Mouse (Mus musculus): ENCODE results near the gene Limk1. TPM values are rescaled to one million over a fixed set of nuclear protein-coding genes. Genes with fewer than 3 reads are reported as not detected.

Limk1 gene
- polyA plus RNA-seq, 1 experiment from 2014 or later: 0.75 TPM

DNA sequence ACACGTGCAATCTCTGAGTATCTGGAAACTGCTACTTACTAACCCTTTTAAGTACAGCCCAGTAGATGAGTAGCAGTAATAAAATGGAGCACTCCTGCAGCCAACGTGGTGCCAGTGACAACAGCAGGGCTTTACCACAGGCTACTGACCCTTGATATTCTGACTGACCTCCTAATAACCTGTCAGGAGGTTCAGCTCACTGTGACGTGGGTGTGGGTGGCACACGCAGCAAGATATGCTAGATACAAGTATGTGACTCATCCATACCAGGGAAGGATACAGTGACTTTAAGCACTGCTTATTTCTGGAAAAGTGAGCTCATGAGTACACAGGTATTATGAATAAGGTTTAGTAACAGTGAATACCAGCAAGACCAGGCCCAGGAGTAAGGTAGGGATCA lies 58.9 kb downstream of the Limk1 start:
- no peak for ATAC-seq (ENCODE audit: low read depth)
- Histone ChIP-seq H3K27ac (no peak overlapping the region), H3K4me3 (replicated peaks) (no peak overlapping the region)

GRCm38 (mm10) chr5:134622069-134622468 lies 66.3 kb downstream of the Limk1 start:
- no peak for ATAC-seq (ENCODE audit: low read depth)
- H3K27me3 ChIP-seq: no peaks in the 10 kb centered on the region
- no peak overlapping the region for H3K4me3 ChIP-seq (replicated peaks)
- DNase-seq: no peak
- no peaks in the 10 kb centered on the region for H3K9me3 ChIP-seq (replicated peaks)
- H3K36me3 ChIP-seq: peaks cover 98% of the 10 kb centered on the region
- no peak overlapping the region for H3K4me2 ChIP-seq
- WGBS (ENCODE audit: insufficient replicate concordance): 94% methylated on average over 2 of the region's 2 CpGs
- no peak overlapping the region for H3K27ac ChIP-seq
- no peak overlapping the region for H3K9ac ChIP-seq
- no peaks in the 10 kb centered on the region for H3K4me1 ChIP-seq (replicated peaks)

More for the DNA sequence above, 58.9 kb downstream of the Limk1 start:
- no peak overlapping the region for H3K9ac ChIP-seq
- H3K4me2 ChIP-seq: no peak overlapping the region
- peaks cover 100% of the 10 kb centered on the region for H3K36me3 ChIP-seq
- DNase-seq: no peak
- 63% methylated on average over 4 of the region's 4 CpGs for WGBS (ENCODE audit: insufficient replicate concordance)
- H3K9me3 ChIP-seq (replicated peaks): no peaks in the 10 kb centered on the region
- peaks cover 24% of the 10 kb centered on the region for H3K4me1 ChIP-seq (replicated peaks)
- no peaks in the 10 kb centered on the region for H3K27me3 ChIP-seq

DNA sequence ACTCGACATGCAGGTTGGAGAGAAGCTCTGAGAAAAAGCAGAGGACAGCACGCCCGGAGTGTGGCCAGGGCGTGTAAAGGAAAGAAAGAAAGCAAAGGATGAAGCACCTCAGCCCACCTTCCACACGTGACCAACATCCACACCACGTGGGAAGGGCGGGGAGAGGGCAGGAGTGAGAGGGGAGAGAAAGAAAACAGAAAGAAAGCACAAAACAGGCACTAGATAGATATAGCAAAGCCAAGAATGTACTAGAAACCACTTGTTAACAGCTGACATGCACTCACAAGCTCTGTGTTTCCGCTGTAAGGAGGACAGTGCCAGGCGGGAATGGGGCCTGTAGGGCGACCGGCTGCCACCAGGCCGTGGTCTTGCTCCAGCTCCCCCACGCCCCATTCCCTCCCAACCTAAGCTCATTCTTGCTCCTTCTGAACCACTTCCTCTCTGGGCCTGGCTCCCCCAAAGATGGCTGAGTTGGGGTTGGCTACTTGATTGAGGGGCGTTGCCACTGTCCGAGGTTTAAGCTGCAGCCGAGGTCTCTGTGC lies 67.2 kb downstream of the Limk1 start:
- H3K9me3 ChIP-seq (replicated peaks): no peaks in the 10 kb centered on the region
- no peak overlapping the region for H3K4me2 ChIP-seq
- DNase-seq: no peak
- H3K4me1 ChIP-seq (replicated peaks): no peaks in the 10 kb centered on the region
- no peak overlapping the region for H3K4me3 ChIP-seq (replicated peaks)
- no peak overlapping the region for H3K9ac ChIP-seq
- 89% methylated on average over 16 of the region's 16 CpGs for WGBS (ENCODE audit: insufficient replicate concordance)
- H3K27me3 ChIP-seq: no peaks in the 10 kb centered on the region
- peaks cover 95% of the 10 kb centered on the region for H3K36me3 ChIP-seq
- no peak for ATAC-seq (ENCODE audit: low read depth)
- H3K27ac ChIP-seq: no peak overlapping the region

DNA sequence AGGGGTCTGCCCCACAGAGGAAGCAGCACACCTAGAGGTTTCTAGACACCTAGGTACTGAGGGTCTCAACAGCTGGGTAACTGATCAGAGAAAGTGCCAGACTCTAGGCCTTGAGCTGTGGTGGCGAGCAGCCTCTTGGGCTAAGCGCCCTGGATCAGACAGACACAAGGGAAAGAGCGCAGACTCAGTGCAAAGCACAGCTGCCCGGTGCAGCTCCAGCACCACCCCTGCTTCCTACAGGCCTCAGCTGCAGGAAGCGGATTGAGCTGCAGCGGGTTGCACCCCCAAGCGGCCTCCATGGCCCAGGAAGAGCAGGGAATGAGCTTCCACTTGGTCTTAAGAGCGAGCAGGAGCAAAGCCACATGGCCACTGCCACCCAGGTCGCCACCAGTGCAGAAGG lies 67.9 kb downstream of the Limk1 start:
- 95% methylated on average over 9 of the region's 9 CpGs for WGBS (ENCODE audit: insufficient replicate concordance)
- Histone ChIP-seq H3K4me1 (replicated peaks) (no peaks in the 10 kb centered on the region; the same call in 1 of the 2 replicates), H3K9me3 (replicated peaks) (no peaks in the 10 kb centered on the region), H3K9ac (no peak overlapping the region), H3K36me3 (peaks cover 94% of the 10 kb centered on the region), H3K4me3 (replicated peaks) (no peak overlapping the region), H3K27me3 (no peaks in the 10 kb centered on the region), H3K27ac (no peak overlapping the region), H3K4me2 (no peak overlapping the region)
- ATAC-seq (ENCODE audit: low read depth) (no peak), DNase-seq (no peak)

DNA sequence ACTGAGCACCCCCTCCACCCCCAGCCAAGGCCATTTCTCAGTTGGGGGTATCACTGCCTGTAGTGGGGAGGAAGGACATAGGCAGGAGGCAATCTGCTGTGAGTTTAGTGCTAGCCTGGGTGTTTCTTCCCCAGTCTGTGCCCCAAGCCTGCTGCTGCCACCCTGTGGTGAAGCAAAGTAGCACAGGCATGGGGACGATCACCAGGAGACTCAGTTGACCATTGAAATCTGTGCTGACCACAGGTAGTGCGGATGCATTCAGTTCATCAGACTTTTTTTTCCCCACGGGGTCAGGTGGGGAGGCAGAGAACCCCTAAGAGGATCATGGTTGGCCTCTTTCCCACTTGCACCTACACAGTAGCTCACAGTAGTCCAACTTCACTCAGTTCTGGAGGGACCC lies 71.3 kb downstream of the Limk1 start:
- Histone ChIP-seq H3K4me1 (replicated peaks) (peaks cover under 1% of the 10 kb centered on the region), H3K36me3 (peaks cover 63% of the 10 kb centered on the region), H3K9me3 (replicated peaks) (no peaks in the 10 kb centered on the region), H3K27ac (no peak overlapping the region; the same call in 1 of the 2 replicates), H3K9ac (no peak overlapping the region), H3K27me3 (no peaks in the 10 kb centered on the region), H3K4me2 (no peak overlapping the region), H3K4me3 (replicated peaks) (no peak overlapping the region)
- WGBS (ENCODE audit: insufficient replicate concordance): 30% methylated on average over 3 of the region's 3 CpGs
- DNase-seq: peak; percentile 45
- ATAC-seq (ENCODE audit: low read depth): peak; percentile 47

GRCm38 (mm10) chr5:134615780-134616179 lies 72.6 kb downstream of the Limk1 start:
- DNase-seq (no peak), ATAC-seq (ENCODE audit: low read depth) (no peak)
- peaks cover 50% of the 10 kb centered on the region for H3K36me3 ChIP-seq
- no peaks in the 10 kb centered on the region for H3K27me3 ChIP-seq
- H3K27ac ChIP-seq: no peak overlapping the region
- peaks cover 6% of the 10 kb centered on the region for H3K4me1 ChIP-seq (replicated peaks)
- no peaks in the 10 kb centered on the region for H3K9me3 ChIP-seq (replicated peaks)
- H3K4me3 ChIP-seq (replicated peaks): no peak overlapping the region
- WGBS (ENCODE audit: insufficient replicate concordance): 69% methylated on average over 4 of the region's 4 CpGs
- H3K9ac ChIP-seq: no peak overlapping the region
- H3K4me2 ChIP-seq: no peak overlapping the region

DNA sequence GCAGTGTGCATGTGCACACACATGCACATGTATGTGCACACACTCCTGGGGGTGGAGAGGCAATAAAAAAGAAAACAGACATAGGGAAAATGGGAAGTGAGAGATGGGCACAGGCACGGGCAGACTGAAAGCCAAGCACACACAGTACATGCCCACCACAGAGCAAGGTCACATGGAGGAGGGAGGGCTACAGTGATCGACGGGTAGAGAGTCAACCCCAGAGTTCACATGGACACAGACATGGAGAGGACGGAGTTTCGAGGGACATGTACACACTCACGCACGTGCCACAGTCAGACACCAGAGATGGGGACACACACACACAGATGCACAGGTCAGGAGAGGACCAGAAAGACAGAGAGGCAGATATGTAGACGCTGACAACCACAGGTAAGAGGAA lies 73.0 kb downstream of the Limk1 start:
- Histone ChIP-seq H3K4me2 (no peak overlapping the region), H3K9ac (no peak overlapping the region), H3K27ac (no peak overlapping the region), H3K9me3 (replicated peaks) (no peaks in the 10 kb centered on the region), H3K4me1 (replicated peaks) (peaks cover 6% of the 10 kb centered on the region), H3K27me3 (no peaks in the 10 kb centered on the region), H3K36me3 (peaks cover 46% of the 10 kb centered on the region), H3K4me3 (replicated peaks) (no peak overlapping the region)
- ATAC-seq (ENCODE audit: low read depth) (0 out of 2 replicates have a peak, but pooled peaks have one; percentile 20), DNase-seq (no peak)
- 72% methylated on average over 8 of the region's 8 CpGs for WGBS (ENCODE audit: insufficient replicate concordance)

DNA sequence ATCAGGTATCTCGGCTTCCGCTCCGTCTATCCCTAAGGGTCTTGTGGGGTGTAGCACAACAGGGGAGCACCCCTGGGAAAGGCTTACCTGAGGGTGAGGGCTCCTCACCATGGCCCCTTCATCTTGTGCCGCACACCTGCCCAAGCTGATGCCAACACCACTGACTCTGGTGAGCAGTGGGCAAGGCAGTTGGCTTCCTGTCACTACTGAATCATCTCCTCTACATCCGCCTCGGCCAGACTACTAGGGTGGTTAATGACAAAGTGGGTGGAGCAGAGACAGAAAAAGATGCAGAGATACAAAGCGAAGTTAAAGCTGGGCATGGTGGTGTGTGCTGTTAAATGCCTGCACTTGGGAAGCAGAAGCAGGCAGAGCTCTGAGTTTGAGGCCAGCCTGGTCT lies 73.6 kb downstream of the Limk1 start, which contains the start of gene Lat2:
TSS of gene Lat2 (minus strand) at position 224 of the 400 bp plus-strand sequence.
- peak within 1 kb of the TSS; percentile 24; the same call in 1 of the 2 replicates for H3K27ac ChIP-seq

GRCm38 (mm10) chr5:134614296-134614695 lies 74.1 kb downstream of the Limk1 start:
- no peak overlapping the region for H3K4me2 ChIP-seq
- no peaks in the 10 kb centered on the region for H3K9me3 ChIP-seq (replicated peaks)
- peak overlapping the region; percentile 24; the same call in 1 of the 2 replicates for H3K27ac ChIP-seq
- DNase-seq (no peak), ATAC-seq (ENCODE audit: low read depth) (no peak)
- H3K27me3 ChIP-seq: no peaks in the 10 kb centered on the region
- no peak overlapping the region for H3K9ac ChIP-seq
- peaks cover 6% of the 10 kb centered on the region for H3K4me1 ChIP-seq (replicated peaks)
- H3K4me3 ChIP-seq (replicated peaks): no peak overlapping the region
- H3K36me3 ChIP-seq: peaks cover 36% of the 10 kb centered on the region
- WGBS (ENCODE audit: insufficient replicate concordance): 80% methylated on average over 8 of the region's 8 CpGs

More for the DNA sequence above, 73.6 kb downstream of the Limk1 start, which contains the start of gene Lat2:
- no peak for ATAC-seq (ENCODE audit: low read depth)
- no peak within 1 kb of the TSS for H3K4me2 ChIP-seq
- no peak within 1 kb of the TSS for H3K9ac ChIP-seq
- H3K4me1 ChIP-seq (replicated peaks): peaks cover 6% of the 10 kb centered on the region
- no peak within 1 kb of the TSS for H3K4me3 ChIP-seq (replicated peaks)
- WGBS (ENCODE audit: insufficient replicate concordance): 69% methylated on average over 7 of the region's 7 CpGs
- H3K27me3 ChIP-seq: no peaks in the 10 kb centered on the region
- DNase-seq: no peak
- peaks cover 41% of the 10 kb centered on the region for H3K36me3 ChIP-seq
- H3K9me3 ChIP-seq (replicated peaks): no peaks in the 10 kb centered on the region

GRCm38 (mm10) chr5:134613727-134614126 lies 74.7 kb downstream of the Limk1 start:
- peaks cover 6% of the 10 kb centered on the region for H3K4me1 ChIP-seq (replicated peaks)
- DNase-seq (no peak), ATAC-seq (ENCODE audit: low read depth) (no peak)
- peaks cover 30% of the 10 kb centered on the region for H3K36me3 ChIP-seq
- H3K27me3 ChIP-seq: no peaks in the 10 kb centered on the region
- no peak overlapping the region for H3K4me3 ChIP-seq (replicated peaks)
- H3K9ac ChIP-seq: no peak overlapping the region
- H3K9me3 ChIP-seq (replicated peaks): no peaks in the 10 kb centered on the region
- no peak overlapping the region; the same call in 1 of the 2 replicates for H3K27ac ChIP-seq
- no peak overlapping the region for H3K4me2 ChIP-seq
- 62% methylated on average over 9 of the region's 9 CpGs for WGBS (ENCODE audit: insufficient replicate concordance)

- Histone ChIP-seq H3K36me3 (peaks cover 14% of the 10 kb centered on the region), H3K9me3 (replicated peaks) (no peaks in the 10 kb centered on the region), H3K27me3 (no peaks in the 10 kb centered on the region), H3K4me1 (replicated peaks) (peaks cover 6% of the 10 kb centered on the region), H3K27ac (no peak overlapping the region), H3K4me3 (replicated peaks) (no peak overlapping the region), H3K4me2 (no peak overlapping the region), H3K9ac (no peak overlapping the region)
- DNase-seq (no peak), ATAC-seq (ENCODE audit: low read depth) (no peak)
- 36% methylated on average over 8 of the region's 8 CpGs for WGBS (ENCODE audit: insufficient replicate concordance)
Observed at GRCm38 (mm10) chr5:134611810-134612521, 76.4 kb downstream of the Limk1 start.
